Mouse (Mus musculus) small intestine, adult 2 months (tissue): Measurements from ENCODE around the gene Ceacam2.

Source experiments
- CTCF ChIP-seq: fragments of 200-500 bp; IDR thresholded peaks from 2 replicates; pipeline ENCODE4 v1.5.1; 2012; ENCODE audit warnings: low read depth, mild to moderate bottlenecking, control low read depth, inconsistent platforms, low read length, moderate library complexity, mixed read lengths; ENCODE audit not compliant: insufficient replicate concordance, insufficient read length; ENCODE audit errors: extremely low read depth
- POLR2A ChIP-seq: fragments of 200-500 bp; IDR thresholded peaks from 2 replicates; pipeline ENCODE4 v1.6.1; 2012; ENCODE audit warnings: low read depth, mild to moderate bottlenecking, control low read depth, inconsistent platforms, low read length, moderate library complexity

GRCm38 (mm10) chr7:25568721-25569120 lies 29.1 kb upstream of the Ceacam2 start:
- TF ChIP-seq CTCF (no peak), POLR2A (no peak)
